Mouse (Mus musculus) heart, postnatal 0 days (tissue): Measurements from ENCODE around the gene Ccdc62.

Experiments used
- CTCF ChIP-seq: IDR thresholded peaks from 2 replicates; pipeline ENCODE4 v1.5.1; 2016; ENCODE audit warnings: antibody characterized with exemption, control low read depth, low read depth
- EP300 ChIP-seq: IDR thresholded peaks from 2 replicates; pipeline ENCODE4 v1.6.1; 2016; ENCODE audit warnings: antibody characterized with exemption, low read depth

DNA sequence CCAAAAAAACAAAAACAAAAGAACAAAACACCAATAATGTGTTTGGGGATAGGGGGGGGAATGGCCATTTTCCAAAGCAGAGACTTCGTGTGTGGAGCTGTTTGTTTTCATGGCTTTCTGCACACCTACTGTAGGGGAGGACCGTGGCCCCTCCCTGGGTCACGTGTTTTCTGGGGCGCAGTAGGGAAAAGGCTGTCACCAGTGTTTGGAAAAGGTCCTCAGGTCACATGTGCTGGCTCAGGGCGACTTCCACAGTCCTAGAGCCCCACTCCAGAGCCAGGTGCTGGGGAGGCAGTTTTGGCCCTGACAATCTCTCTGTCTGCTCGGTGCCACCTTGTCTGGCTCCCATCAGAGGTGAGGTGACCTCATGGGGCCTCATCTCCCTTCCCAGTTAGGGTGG lies 64.9 kb downstream of the Ccdc62 start:
- TF ChIP-seq CTCF = no peak
- no peak for TF ChIP-seq EP300
